ENCODE assay signal across 8 mouse cellular contexts in genomic region chr2:112501209-112501608, GRCm38 (mm10). TPM values are rescaled to one million over a fixed set of nuclear protein-coding genes. Genes with fewer than 3 reads are reported as not detected.
A peak's percentile ranks its signal among the peaks of the same experiment; 100 is the strongest.
DNase-seq lines count a peak whose midpoint lies in the region; ATAC-seq lines count a peak whose summit lies in the region.

No protein-coding gene starts in this region.

- peaks cover 14% of the 10 kb centered on the region for H3K4me1 ChIP-seq in heart, embryonic 12.5 days (replicated peaks)
- peaks cover 9% of the 10 kb centered on the region for H3K4me1 ChIP-seq in kidney, embryonic 16.5 days (ENCODE audit: insufficient read depth, low read length)
- H3K4me1 ChIP-seq in liver, embryonic 11.5 days (replicated peaks; ENCODE audit: control insufficient read depth, insufficient read depth, low read length) = peaks cover 11% of the 10 kb centered on the region
- H3K4me1 ChIP-seq in stomach, embryonic 14.5 days (ENCODE audit: control insufficient read depth, insufficient read depth, low read length) = no peaks in the 10 kb centered on the region

- 0 out of 2 replicates have a peak overlapping the region, but pooled peaks have one; percentile 18 for H3K9ac ChIP-seq in heart, embryonic 12.5 days
- H3K9ac ChIP-seq in kidney, embryonic 16.5 days (replicated peaks; ENCODE audit: low read length) = no peak overlapping the region
- no peak overlapping the region for H3K9ac ChIP-seq in liver, embryonic 11.5 days (ENCODE audit: low read depth, low read length)
- no peak overlapping the region for H3K9ac ChIP-seq in stomach, embryonic 14.5 days (replicated peaks; ENCODE audit: low read depth, low read length)

- H3K36me3 ChIP-seq in heart, embryonic 12.5 days = no peaks in the 10 kb centered on the region
- H3K36me3 ChIP-seq in kidney, embryonic 16.5 days (ENCODE audit: insufficient read depth, low read length) = no peaks in the 10 kb centered on the region
- H3K36me3 ChIP-seq in liver, embryonic 11.5 days (ENCODE audit: control insufficient read depth, insufficient read depth, low read length) = no peaks in the 10 kb centered on the region
- no peaks in the 10 kb centered on the region for H3K36me3 ChIP-seq in stomach, embryonic 14.5 days (ENCODE audit: control insufficient read depth, insufficient read depth, low read length)

- H3K27ac ChIP-seq in heart, embryonic 12.5 days (ENCODE audit: poor library complexity, severe bottlenecking) = no peak overlapping the region
- no peak overlapping the region for H3K27ac ChIP-seq in kidney, embryonic 16.5 days (ENCODE audit: low read length)
- H3K27ac ChIP-seq in liver, embryonic 11.5 days (ENCODE audit: low read depth, low read length) = no peak overlapping the region
- no peak overlapping the region for H3K27ac ChIP-seq in stomach, embryonic 14.5 days (ENCODE audit: low read length)

- DNase-seq in brain, embryonic 18.5 days (ENCODE audit: low read depth, low spot score) = peak; percentile 47
- peak; percentile 71 for DNase-seq in liver, embryonic 11.5 days (ENCODE audit: low spot score)
- DNase-seq in neural tube, embryonic 10.5 days (ENCODE audit: extremely low spot score, low spot score) = peak; percentile 56

- H3K9me3 ChIP-seq in heart, embryonic 12.5 days (replicated peaks) = no peaks in the 10 kb centered on the region
- no peaks in the 10 kb centered on the region for H3K9me3 ChIP-seq in kidney, embryonic 16.5 days (ENCODE audit: low read length)
- H3K9me3 ChIP-seq in liver, embryonic 11.5 days (ENCODE audit: control insufficient read depth, low read length) = no peaks in the 10 kb centered on the region
- H3K9me3 ChIP-seq in stomach, embryonic 14.5 days (ENCODE audit: control insufficient read depth, low read depth, low read length) = no peaks in the 10 kb centered on the region

- H3K4me3 ChIP-seq in heart, embryonic 12.5 days = no peak overlapping the region
- H3K4me3 ChIP-seq in kidney, embryonic 16.5 days (ENCODE audit: low read length) = no peak overlapping the region
- H3K4me3 ChIP-seq in liver, embryonic 11.5 days (ENCODE audit: low read depth, low read length) = no peak overlapping the region
- H3K4me3 ChIP-seq in stomach, embryonic 14.5 days (ENCODE audit: low read depth, low read length) = no peak overlapping the region

- peak; percentile 95 for ATAC-seq in CD4-positive, CD25-positive, alpha-beta regulatory T cell, adult 4 months
- peak; percentile 76 for ATAC-seq in erythroid progenitor cell, adult 5-6 weeks (replicated peaks; ENCODE audit: low FRiP score, poor library complexity, severe bottlenecking)
- ATAC-seq in heart, embryonic 12.5 days (ENCODE audit: insufficient number of reproducible peaks, low FRiP score) = peak; percentile 85
- peak; percentile 95 for ATAC-seq in kidney, embryonic 16.5 days (ENCODE audit: low FRiP score, low TSS enrichment)
- peak; percentile 91 for ATAC-seq in liver, embryonic 11.5 days (replicated peaks; ENCODE audit: low FRiP score)
- ATAC-seq in stomach, embryonic 14.5 days (ENCODE audit: insufficient number of reproducible peaks, insufficient read depth, low FRiP score, low read depth) = peak; percentile 81

- H3K4me2 ChIP-seq in heart, embryonic 12.5 days = 0 out of 2 replicates have a peak overlapping the region, but pooled peaks have one; percentile 19
- no peak overlapping the region for H3K4me2 ChIP-seq in kidney, embryonic 16.5 days (replicated peaks; ENCODE audit: low read depth, low read length)
- no peak overlapping the region for H3K4me2 ChIP-seq in liver, embryonic 11.5 days
- H3K4me2 ChIP-seq in stomach, embryonic 14.5 days (replicated peaks; ENCODE audit: low read depth, low read length) = no peak overlapping the region

- WGBS in heart, embryonic 12.5 days = 5% methylated on average over 6 of the region's 6 CpGs
- WGBS in kidney, embryonic 16.5 days = 4% methylated on average over 6 of the region's 6 CpGs
- 7% methylated on average over 6 of the region's 6 CpGs for WGBS in liver, embryonic 11.5 days
- WGBS in stomach, embryonic 14.5 days = 5% methylated on average over 6 of the region's 6 CpGs

- H3K27me3 ChIP-seq in heart, embryonic 12.5 days (replicated peaks) = no peaks in the 10 kb centered on the region
- no peaks in the 10 kb centered on the region for H3K27me3 ChIP-seq in kidney, embryonic 16.5 days (ENCODE audit: insufficient read depth, low read length)
- H3K27me3 ChIP-seq in liver, embryonic 11.5 days (replicated peaks; ENCODE audit: control insufficient read depth, insufficient read depth, low read length) = no peaks in the 10 kb centered on the region
- no peaks in the 10 kb centered on the region for H3K27me3 ChIP-seq in stomach, embryonic 14.5 days (ENCODE audit: control insufficient read depth, insufficient read depth, low read length)

RNA-seq across cellular contexts. Expression of gene Aven, which starts 8.4 kb away (rescaled TPM):
- polyA plus RNA-seq in CD4-positive, CD25-positive, alpha-beta regulatory T cell, adult 4 months (2017; shearing (Covaris generic)) = 10 to 100 TPM; 20.9 to 23.4 TPM
- total RNA-seq in erythroid progenitor cell, adult 5-6 weeks (2015; ENCODE audit: low replicate concordance) = 1.4 TPM in 1 of 2 replicates, not detected in the other
- total RNA-seq in erythroid progenitor cell, adult 5-6 weeks (2017; ENCODE audit: low replicate concordance) = 2.3 and 5.1 TPM in 2 replicates
- 11.7 and 12.1 TPM in 2 replicates for polyA plus RNA-seq in heart, embryonic 12.5 days (2016; fragmentation: Nextera tagmentation; extraction: Ambion mirVana)
- 5.2 and 7.3 TPM in 2 replicates for polyA plus RNA-seq in kidney, embryonic 16.5 days (2015; fragmentation: Nextera tagmentation; extraction: Ambion mirVana)
- 13.6 and 14.1 TPM in 2 replicates for polyA plus RNA-seq in liver, embryonic 11.5 days (2014; fragmentation: Nextera tagmentation; extraction: Ambion mirVana)
- polyA plus RNA-seq in stomach, embryonic 14.5 days (2014; fragmentation: Nextera tagmentation; extraction: Ambion mirVana) = 7.1 and 8.0 TPM in 2 replicates

RNA-seq across cellular contexts. Expression of gene Chrm5, which starts 20.6 kb away (rescaled TPM):
- polyA plus RNA-seq in CD4-positive, CD25-positive, alpha-beta regulatory T cell, adult 4 months (2017; shearing (Covaris generic)) = not detected
- not detected in 2 replicates for total RNA-seq in erythroid progenitor cell, adult 5-6 weeks (2015; ENCODE audit: low replicate concordance)
- total RNA-seq in erythroid progenitor cell, adult 5-6 weeks (2017; ENCODE audit: low replicate concordance) = not detected in 2 replicates
- not detected in 2 replicates for polyA plus RNA-seq in heart, embryonic 12.5 days (2016; fragmentation: Nextera tagmentation; extraction: Ambion mirVana)
- polyA plus RNA-seq in kidney, embryonic 16.5 days (2015; fragmentation: Nextera tagmentation; extraction: Ambion mirVana) = 0.10 TPM in 2 replicates
- polyA plus RNA-seq in liver, embryonic 11.5 days (2014; fragmentation: Nextera tagmentation; extraction: Ambion mirVana) = not detected in 2 replicates
- 0.36 TPM in 1 of 2 replicates, not detected in the other for polyA plus RNA-seq in stomach, embryonic 14.5 days (2014; fragmentation: Nextera tagmentation; extraction: Ambion mirVana)

RNA-seq across cellular contexts. Expression of gene Emc7, which starts 46.4 kb away (rescaled TPM):
- polyA plus RNA-seq in CD4-positive, CD25-positive, alpha-beta regulatory T cell, adult 4 months (2017; shearing (Covaris generic)) = 10 to 100 TPM; 12.9 to 14.8 TPM
- total RNA-seq in erythroid progenitor cell, adult 5-6 weeks (2015; ENCODE audit: low replicate concordance) = 5.0 and 5.8 TPM in 2 replicates
- 7.2 and 7.3 TPM in 2 replicates for total RNA-seq in erythroid progenitor cell, adult 5-6 weeks (2017; ENCODE audit: low replicate concordance)
- 18.5 and 18.8 TPM in 2 replicates for polyA plus RNA-seq in heart, embryonic 12.5 days (2016; fragmentation: Nextera tagmentation; extraction: Ambion mirVana)
- polyA plus RNA-seq in kidney, embryonic 16.5 days (2015; fragmentation: Nextera tagmentation; extraction: Ambion mirVana) = 20.0 and 21.3 TPM in 2 replicates
- polyA plus RNA-seq in liver, embryonic 11.5 days (2014; fragmentation: Nextera tagmentation; extraction: Ambion mirVana) = 19.9 and 20.2 TPM in 2 replicates
- 17.5 and 19.4 TPM in 2 replicates for polyA plus RNA-seq in stomach, embryonic 14.5 days (2014; fragmentation: Nextera tagmentation; extraction: Ambion mirVana)
